Mouse (Mus musculus): ENCODE measurements around the gene Foxp2. TPM values are rescaled to one million over a fixed set of nuclear protein-coding genes. Genes with fewer than 3 reads are reported as not detected.

Gene Foxp2
- total RNA-seq, 4 experiments from 2014 or later = 1.8 to 4.0 (median 2.9) TPM

GRCm38 (mm10) chr6:15101548-15101947 lies 200.4 kb downstream of the Foxp2 start:
- no peak for DNase-seq (ENCODE audit: low spot score)

- no peak for DNase-seq (ENCODE audit: low spot score)
Measured at GRCm38 (mm10) chr6:15120916-15121315, 219.8 kb downstream of the Foxp2 start.

GRCm38 (mm10) chr6:15121339-15121738 lies 220.2 kb downstream of the Foxp2 start:
- DNase-seq (ENCODE audit: low spot score) = no peak

GRCm38 (mm10) chr6:15130142-15130541 lies 229.0 kb downstream of the Foxp2 start:
- DNase-seq (ENCODE audit: low spot score) = no peak

GRCm38 (mm10) chr6:15142094-15142493 lies 240.9 kb downstream of the Foxp2 start:
- DNase-seq (ENCODE audit: low spot score) = no peak

GRCm38 (mm10) chr6:15151619-15152018 lies 250.5 kb downstream of the Foxp2 start:
- DNase-seq (ENCODE audit: low spot score) = no peak

GRCm38 (mm10) chr6:15163508-15164053 lies 262.4 kb downstream of the Foxp2 start:
- DNase-seq (ENCODE audit: low spot score) = no peak

- DNase-seq (ENCODE audit: low spot score) = no peak
Measured at GRCm38 (mm10) chr6:15176754-15177153, 275.6 kb downstream of the Foxp2 start.

GRCm38 (mm10) chr6:15192877-15193276 lies 291.7 kb downstream of the Foxp2 start:
- DNase-seq (ENCODE audit: low spot score) = no peak

- DNase-seq (ENCODE audit: low spot score) = peak; percentile 0
Measured at GRCm38 (mm10) chr6:15242176-15242942, 341.2 kb downstream of the Foxp2 start.

- DNase-seq (ENCODE audit: low spot score) = peak; percentile 35
Measured at GRCm38 (mm10) chr6:15257393-15257792, 356.2 kb downstream of the Foxp2 start.

GRCm38 (mm10) chr6:15257893-15258292 lies 356.7 kb downstream of the Foxp2 start:
- no peak for DNase-seq (ENCODE audit: low spot score)

- no peak for DNase-seq (ENCODE audit: low spot score)
Measured at GRCm38 (mm10) chr6:15268136-15268535, 367.0 kb downstream of the Foxp2 start.

- no peak for DNase-seq (ENCODE audit: low spot score)
Measured at GRCm38 (mm10) chr6:15285213-15285612, 384.1 kb downstream of the Foxp2 start.

- no peak for DNase-seq (ENCODE audit: low spot score)
Measured at GRCm38 (mm10) chr6:15294081-15294480, 392.9 kb downstream of the Foxp2 start.

- DNase-seq (ENCODE audit: low spot score) = no peak
Measured at GRCm38 (mm10) chr6:15299279-15299678, 398.1 kb downstream of the Foxp2 start.

GRCm38 (mm10) chr6:15310671-15311070 lies 409.5 kb downstream of the Foxp2 start:
- no peak for DNase-seq (ENCODE audit: low spot score)

- no peak for DNase-seq (ENCODE audit: low spot score)
Measured at GRCm38 (mm10) chr6:15316948-15317347, 415.8 kb downstream of the Foxp2 start.

- no peak for DNase-seq (ENCODE audit: low spot score)
Measured at GRCm38 (mm10) chr6:15318343-15318742, 417.2 kb downstream of the Foxp2 start.

GRCm38 (mm10) chr6:15321551-15321974 lies 420.4 kb downstream of the Foxp2 start:
- DNase-seq (ENCODE audit: low spot score) = no peak

GRCm38 (mm10) chr6:15323099-15323498 lies 421.9 kb downstream of the Foxp2 start:
- no peak for DNase-seq (ENCODE audit: low spot score)

GRCm38 (mm10) chr6:15347705-15348104 lies 446.6 kb downstream of the Foxp2 start:
- no peak for DNase-seq (ENCODE audit: low spot score)

GRCm38 (mm10) chr6:15355852-15356251 lies 454.7 kb downstream of the Foxp2 start:
- no peak for DNase-seq (ENCODE audit: low spot score)

Measured in heart, adult 8-10 months (tissue).